Mouse (Mus musculus) megakaryocyte, adult 5-6 weeks (primary cell): ENCODE results near the gene Selenof. TPM values are rescaled to one million over a fixed set of nuclear protein-coding genes. Genes with fewer than 3 reads are reported as not detected.
A peak's percentile ranks its signal among the peaks of the same experiment; 100 is the strongest.

Experiments used
- ATAC-seq: 2 replicates; pipeline ENCODE4 v1.8.0; 2016; ENCODE audit warnings: mild to moderate bottlenecking, inconsistent platforms; ENCODE audit not compliant: poor library complexity, severe bottlenecking
- total RNA-seq, 2 experiments: library from RNA; stranded (forward) in 1 of 2; stranded (reverse) in 1 of 2; fragments of 153-499, 151-499 nt in 1 of 2; fragments of 221-1000, 200-1000 nt in 1 of 2; gene quantifications; 2 replicates each; pipeline versions ENCODE4 v1.2.3 to v1.2.4; 2015 to 2017

Gene Selenof
- total RNA-seq, 2 experiments from 2014 or later: 402 to 537 TPM

GRCm38 (mm10) chr3:144628915-144629230 lies 58.8 kb downstream of the Selenof start:
- peak; percentile 61 for ATAC-seq

- ATAC-seq: no peak
Measured at GRCm38 (mm10) chr3:144635236-144635635, 65.1 kb downstream of the Selenof start.

GRCm38 (mm10) chr3:144638110-144638509 lies 68.0 kb downstream of the Selenof start:
- ATAC-seq: no peak

- ATAC-seq: no peak
Measured at GRCm38 (mm10) chr3:144639387-144639786, 69.3 kb downstream of the Selenof start.

- ATAC-seq: no peak
Measured at GRCm38 (mm10) chr3:144640033-144640432, 69.9 kb downstream of the Selenof start.

- ATAC-seq: no peak
Measured at GRCm38 (mm10) chr3:144642141-144642540, 72.0 kb downstream of the Selenof start.

GRCm38 (mm10) chr3:144643301-144643871 lies 73.3 kb downstream of the Selenof start:
- ATAC-seq: no peak

- ATAC-seq: no peak
Measured at GRCm38 (mm10) chr3:144644202-144644601, 74.1 kb downstream of the Selenof start.

Other genes with a start within 250 kb of the Selenof start
- 9.0 and 10.5 TPM in 2 replicates for gene Hs2st1, start 123 bp upstream of the Selenof start, total RNA-seq (2015)
- gene Hs2st1, start 123 bp upstream of the Selenof start, total RNA-seq (2017): 9.8 and 10.9 TPM in 2 replicates
- gene Sh3glb1, start 150.0 kb downstream of the Selenof start, total RNA-seq (2015): 255 and 267 TPM in 2 replicates
- gene Sh3glb1, start 150.0 kb downstream of the Selenof start, total RNA-seq (2017): 110 TPM in 2 replicates
- gene Clca3a1, start 190.7 kb downstream of the Selenof start, total RNA-seq (2015): 0.04 and 0.57 TPM in 2 replicates
- gene Clca3a1, start 190.7 kb downstream of the Selenof start, total RNA-seq (2017): 0.04 TPM in 1 of 2 replicates, not detected in the other
- not detected in 2 replicates for gene Clca3a2, start 249.2 kb downstream of the Selenof start, total RNA-seq (2015)
- gene Clca3a2, start 249.2 kb downstream of the Selenof start, total RNA-seq (2017): not detected in 2 replicates